Mouse (Mus musculus) hindbrain, embryonic 11.5 days (tissue): Measurements from ENCODE around the gene Tada2b. TPM values are rescaled to one million over a fixed set of nuclear protein-coding genes. Genes with fewer than 3 reads are reported as not detected.
A peak's percentile ranks its signal among the peaks of the same experiment; 100 is the strongest.

Experiments
- ATAC-seq: fragments of 200-750 bp; cut with Nextera tagmentation; 2 replicates; pipeline ENCODE4 v1.8.0; 2017; ENCODE audit warnings: mild to moderate bottlenecking, moderate TSS enrichment, moderate library complexity; ENCODE audit not compliant: low FRiP score
- DNase-seq: peaks from one replicate; pipeline ENCODE4 v3.0.0-alpha.2; 2015; ENCODE audit warnings: low spot score
- H3K27ac ChIP-seq: fragments of 300-500 bp; sonication (generic); 2 replicates; pipeline ENCODE4 v1.5.1; 2014; ENCODE audit warnings: mild to moderate bottlenecking, low read depth, low read length
- H3K27me3 ChIP-seq: fragments of 300-500 bp; sonication (generic); 2 replicates; pipeline ENCODE4 v1.6.1; 2014; ENCODE audit warnings: mild to moderate bottlenecking, low read length, moderate library complexity, mixed read lengths; ENCODE audit not compliant: control insufficient read depth, insufficient read depth
- H3K36me3 ChIP-seq: fragments of 300-500 bp; sonication (generic); 2 replicates; pipeline ENCODE4 v1.6.1; 2014; ENCODE audit warnings: mild to moderate bottlenecking, low read length, moderate library complexity, mixed read lengths; ENCODE audit not compliant: control insufficient read depth, insufficient read depth
- H3K4me1 ChIP-seq: fragments of 300-500 bp; sonication (generic); replicated peaks from 2 replicates; pipeline ENCODE4 v1.6.1; 2014; ENCODE audit warnings: low read length, mixed read lengths; ENCODE audit not compliant: control insufficient read depth, insufficient read depth
- H3K4me2 ChIP-seq: fragments of 300-500 bp; sonication (generic); replicated peaks from 2 replicates; pipeline ENCODE4 v1.6.1; 2014; ENCODE audit warnings: mild to moderate bottlenecking, low read depth, low read length
- H3K4me3 ChIP-seq: fragments of 300-500 bp; sonication (generic); 2 replicates; pipeline ENCODE4 v1.5.1; 2014; ENCODE audit warnings: low read depth, low read length
- H3K9ac ChIP-seq: fragments of 300-500 bp; sonication (generic); 2 replicates; pipeline ENCODE4 v1.6.1; 2014; ENCODE audit warnings: low read depth, low read length
- H3K9me3 ChIP-seq: fragments of 300-500 bp; sonication (generic); 2 replicates; pipeline ENCODE4 v1.6.1; 2016; ENCODE audit warnings: low read length; ENCODE audit not compliant: control insufficient read depth
- WGBS: fragments of 180-500 bp; shearing (Covaris S2); extraction: QIAGEN DNeasy Blood & Tissue Kit; methylation state at CpG from one replicate; pipeline ENCODE4 v1.1.7; 2014; 5-methylcytosine and 5-hydroxymethylcytosine counted together
- polyA plus RNA-seq: library from polyadenylated mRNA; unstranded; fragments of >200 nt; fragmentation: Nextera tagmentation; extraction: Ambion mirVana; gene quantifications from 2 replicates; pipeline ENCODE4 v1.2.1, GENCODE M21; 2014

The Tada2b gene
- polyA plus RNA-seq, 1 experiment from 2014 or later: 4.9 TPM

GRCm38 (mm10) chr5:36461231-36461630, 22.9 kb downstream of the Tada2b start:
- Histone ChIP-seq H3K4me2 (no peak overlapping the region), H3K36me3 (no peaks in the 10 kb centered on the region), H3K27me3 (no peaks in the 10 kb centered on the region), H3K27ac (no peak overlapping the region), H3K9ac (no peak overlapping the region), H3K4me1 (0 out of 2 replicates have a peak, but pooled peaks cover 3% of the 10 kb centered on the region), H3K4me3 (no peak overlapping the region), H3K9me3 (no peaks in the 10 kb centered on the region)
- WGBS: 53% methylated on average over 2 of the region's 2 CpGs
- DNase-seq (no peak), ATAC-seq (no peak)

GRCm38 (mm10) chr5:36460712-36461111, 23.4 kb downstream of the Tada2b start:
- DNase-seq: no peak
- ATAC-seq: no peak
- H3K36me3 ChIP-seq: no peaks in the 10 kb centered on the region
- H3K9me3 ChIP-seq: no peaks in the 10 kb centered on the region
- H3K4me1 ChIP-seq: no peaks in the 10 kb centered on the region
- H3K4me3 ChIP-seq: no peak overlapping the region
- WGBS: 82% methylated on average over 2 of the region's 2 CpGs
- H3K27me3 ChIP-seq: no peaks in the 10 kb centered on the region
- no peak overlapping the region for H3K27ac ChIP-seq
- no peak overlapping the region for H3K4me2 ChIP-seq
- H3K9ac ChIP-seq: no peak overlapping the region

DNA sequence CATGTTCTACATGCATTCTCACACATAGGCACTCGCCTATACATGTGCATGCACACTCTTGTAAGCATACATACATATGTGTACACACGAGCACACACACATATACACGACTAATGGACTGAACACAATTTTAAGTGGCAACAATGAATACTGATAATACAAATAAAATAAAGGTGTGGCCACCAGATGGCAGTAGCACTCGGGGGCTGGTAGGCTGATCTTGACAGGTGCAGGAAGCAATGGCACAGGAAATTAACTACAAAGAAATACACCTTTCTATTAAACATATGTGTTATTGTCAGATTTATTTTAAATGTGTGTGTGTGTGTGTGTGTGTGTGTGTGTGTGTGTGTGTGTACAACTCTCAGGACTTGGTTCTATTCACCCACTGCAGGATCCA, 25.2 kb downstream of the Tada2b start:
- Histone ChIP-seq H3K4me2 (no peak overlapping the region), H3K36me3 (no peaks in the 10 kb centered on the region), H3K9ac (no peak overlapping the region), H3K27me3 (no peaks in the 10 kb centered on the region), H3K27ac (no peak overlapping the region), H3K4me1 (no peaks in the 10 kb centered on the region), H3K4me3 (no peak overlapping the region), H3K9me3 (no peaks in the 10 kb centered on the region)
- ATAC-seq (no peak), DNase-seq (peak; percentile 63)
- WGBS: 16% methylated on average over 4 of the region's 4 CpGs

DNA sequence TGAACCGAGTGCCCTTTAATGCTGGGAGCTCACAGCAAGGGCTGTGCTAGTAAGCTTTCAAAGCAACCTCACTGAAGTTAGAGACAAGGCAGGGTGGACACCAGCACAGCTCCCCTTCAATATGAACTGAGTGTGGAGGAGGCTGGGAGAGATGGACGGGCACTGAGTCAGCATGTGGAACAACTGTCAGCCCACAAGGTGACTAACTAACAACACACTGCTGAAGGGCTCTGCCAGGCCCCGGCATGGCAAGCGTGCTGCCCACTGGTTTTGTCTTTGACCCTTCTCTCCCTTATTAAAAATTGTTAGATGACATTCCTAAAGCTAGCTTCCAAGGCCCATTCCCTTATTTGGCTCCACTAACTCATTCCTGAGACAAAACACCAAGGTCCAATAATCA, 26.4 kb downstream of the Tada2b start:
- ATAC-seq (no peak), DNase-seq (no peak)
- WGBS: 87% methylated on average over 4 of the region's 4 CpGs

DNA sequence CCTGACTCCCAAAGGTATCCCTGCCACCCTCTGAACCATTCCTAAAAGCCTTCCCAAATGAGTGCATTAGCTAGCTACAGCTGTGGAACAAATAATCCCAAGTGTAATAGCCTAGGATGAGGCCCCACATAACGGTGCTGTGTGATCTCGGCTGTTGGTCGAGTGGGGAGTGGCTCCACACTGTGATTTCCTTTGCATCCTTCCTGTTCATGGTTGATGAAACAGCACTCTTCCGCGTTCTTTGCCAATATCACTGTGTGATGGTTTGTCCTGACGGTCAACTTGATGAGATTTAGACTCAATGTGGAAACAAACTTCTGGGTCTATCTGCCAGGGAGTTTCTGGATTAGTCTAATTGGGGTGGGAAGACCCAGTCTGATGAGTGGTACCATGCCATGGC, 31.3 kb downstream of the Tada2b start:
- 89% methylated on average over 6 of the region's 6 CpGs for WGBS
- ATAC-seq (no peak), DNase-seq (no peak)
- Histone ChIP-seq H3K27me3 (no peaks in the 10 kb centered on the region), H3K9ac (no peak overlapping the region), H3K4me3 (no peak overlapping the region), H3K9me3 (no peaks in the 10 kb centered on the region), H3K4me1 (no peaks in the 10 kb centered on the region), H3K27ac (no peak overlapping the region), H3K36me3 (no peaks in the 10 kb centered on the region), H3K4me2 (no peak overlapping the region)

More for the DNA sequence above, 26.4 kb downstream of the Tada2b start:
- no peaks in the 10 kb centered on the region for H3K27me3 ChIP-seq
- H3K4me3 ChIP-seq: no peak overlapping the region
- H3K9me3 ChIP-seq: no peaks in the 10 kb centered on the region
- H3K36me3 ChIP-seq: no peaks in the 10 kb centered on the region
- H3K9ac ChIP-seq: no peak overlapping the region
- no peak overlapping the region for H3K4me2 ChIP-seq
- no peak overlapping the region for H3K27ac ChIP-seq
- H3K4me1 ChIP-seq: no peaks in the 10 kb centered on the region

- H3K4me2 ChIP-seq: no peak overlapping the region
- no peak for ATAC-seq
- no peaks in the 10 kb centered on the region for H3K9me3 ChIP-seq
- H3K9ac ChIP-seq: no peak overlapping the region
- 70% methylated on average over 10 of the region's 10 CpGs for WGBS
- no peaks in the 10 kb centered on the region for H3K27me3 ChIP-seq
- DNase-seq: no peak
- H3K27ac ChIP-seq: no peak overlapping the region
- no peaks in the 10 kb centered on the region for H3K4me1 ChIP-seq
- H3K36me3 ChIP-seq: no peaks in the 10 kb centered on the region
- no peak overlapping the region for H3K4me3 ChIP-seq
These were observed 32.2 kb downstream of the Tada2b start for GRCm38 (mm10) chr5:36451872-36452389.

DNA sequence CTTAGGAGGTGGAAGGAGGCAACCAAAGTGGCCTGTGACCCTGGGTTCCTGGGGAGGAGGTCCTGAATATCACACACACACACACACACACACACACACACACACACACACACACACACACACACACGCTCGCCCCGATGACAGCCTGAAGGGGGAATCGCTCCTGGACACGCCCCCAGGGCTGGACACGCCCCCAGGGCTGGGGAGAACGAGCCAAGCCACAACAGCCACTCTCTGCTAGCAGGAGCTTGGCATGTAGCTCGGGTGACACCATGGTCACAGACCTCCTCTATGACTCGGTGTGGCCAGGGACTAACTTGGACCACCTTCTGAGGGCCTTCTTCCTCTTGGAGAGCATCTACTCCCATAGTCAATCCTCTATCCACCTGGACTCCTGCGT, 33.0 kb downstream of the Tada2b start:
- Histone ChIP-seq H3K27me3 (no peaks in the 10 kb centered on the region), H3K4me1 (no peaks in the 10 kb centered on the region), H3K4me2 (no peak overlapping the region), H3K9me3 (no peaks in the 10 kb centered on the region), H3K9ac (no peak overlapping the region), H3K36me3 (no peaks in the 10 kb centered on the region), H3K27ac (no peak overlapping the region), H3K4me3 (no peak overlapping the region)
- no peak for ATAC-seq
- no peak for DNase-seq
- WGBS: 24% methylated on average over 9 of the region's 10 CpGs

- WGBS: 80% methylated on average over 6 of the region's 6 CpGs
- Histone ChIP-seq H3K27me3 (no peaks in the 10 kb centered on the region), H3K9me3 (no peaks in the 10 kb centered on the region), H3K36me3 (no peaks in the 10 kb centered on the region), H3K4me3 (no peak overlapping the region), H3K4me2 (no peak overlapping the region), H3K4me1 (no peaks in the 10 kb centered on the region), H3K27ac (no peak overlapping the region), H3K9ac (no peak overlapping the region)
- DNase-seq (no peak), ATAC-seq (no peak)
These were observed 34.3 kb downstream of the Tada2b start for GRCm38 (mm10) chr5:36449710-36450358.

GRCm38 (mm10) chr5:36447872-36448271, 36.2 kb downstream of the Tada2b start:
- Histone ChIP-seq H3K27ac (no peak overlapping the region), H3K4me3 (no peak overlapping the region), H3K27me3 (no peaks in the 10 kb centered on the region), H3K4me2 (no peak overlapping the region), H3K9ac (no peak overlapping the region), H3K4me1 (no peaks in the 10 kb centered on the region), H3K36me3 (no peaks in the 10 kb centered on the region), H3K9me3 (no peaks in the 10 kb centered on the region)
- 91% methylated on average over 12 of the region's 12 CpGs for WGBS
- DNase-seq: no peak
- no peak for ATAC-seq
